Mouse (Mus musculus) liver, adult 2 months (tissue): ENCODE measurements at regions not wholly inside any gene's neighbourhood (a gene's known extent, or its start where the extent isn't known, plus 50 kb on each side); places are given as distances from the start of the nearest gene placed in this dataset.

ENCODE experiments used
- CTCF ChIP-seq: fragments of 200-500 bp; IDR thresholded peaks from 2 replicates; pipeline ENCODE4 v1.5.1; 2011; ENCODE audit warnings: low read depth, low read length, control low read depth
- POLR2A ChIP-seq: fragments of 200-500 bp; IDR thresholded peaks from 2 replicates; pipeline ENCODE4 v1.6.1; 2011; ENCODE audit warnings: low read length, control low read depth; ENCODE audit not compliant: insufficient read depth; ENCODE audit errors: extremely low read depth

DNA sequence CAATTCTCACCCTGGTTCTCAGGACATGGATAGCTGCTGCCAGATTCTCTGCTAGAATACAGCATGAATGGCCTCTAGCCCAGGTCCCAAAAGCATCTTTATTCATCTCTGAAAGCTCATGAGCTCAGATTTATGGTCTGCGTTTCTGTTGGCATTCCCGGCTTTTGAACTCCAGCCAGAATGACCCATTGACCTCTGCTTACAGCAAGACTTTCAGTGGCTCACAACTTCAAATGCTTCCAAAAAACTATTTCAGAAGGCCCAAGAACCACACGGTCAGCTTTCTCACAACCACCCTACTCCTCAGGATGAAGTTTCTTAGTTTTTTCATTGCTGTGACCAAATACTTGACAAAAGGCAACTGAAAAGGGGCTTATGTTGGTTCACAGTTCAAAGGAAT is 729.9 kb upstream of the Car8 start:
- TF ChIP-seq CTCF, result no peak
- no peak for TF ChIP-seq POLR2A
